Comparison of ENCODE assay signal across 8 mouse cellular contexts in the genomic region with DNA sequence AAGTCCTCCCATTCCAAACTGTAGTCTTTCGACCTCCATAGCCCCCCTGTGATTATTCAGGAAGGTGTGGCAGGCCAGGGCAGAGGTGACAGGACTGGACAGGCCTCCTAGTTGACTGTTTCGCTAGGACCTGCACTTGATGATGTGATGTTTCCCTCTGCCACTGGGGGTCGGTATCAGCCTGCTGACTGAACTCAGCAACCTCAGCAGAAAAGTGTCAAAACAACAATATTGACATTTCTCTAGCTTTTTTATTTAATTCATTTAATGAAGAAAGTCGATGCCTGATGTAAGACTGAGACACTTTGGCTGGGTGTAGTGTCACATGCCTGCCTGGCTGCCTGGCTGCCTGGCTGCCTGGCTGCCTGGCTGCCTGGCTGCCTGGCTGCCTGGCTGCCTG. TPM values are rescaled to one million over a fixed set of nuclear protein-coding genes. Genes with fewer than 3 reads are reported as not detected.
DNase-seq lines count a peak whose midpoint lies in the region; ATAC-seq and TF ChIP-seq lines count a peak whose summit lies in the region.

No protein-coding gene starts in this region.

- H3K27ac ChIP-seq in kidney, adult 2 months (ENCODE audit: insufficient read depth, low read depth, low read length): no peak overlapping the region
- H3K27ac ChIP-seq in kidney, embryonic 15.5 days: no peak overlapping the region
- H3K27ac ChIP-seq in stomach, postnatal 0 days (replicated peaks): no peak overlapping the region

- no peak for TF ChIP-seq EP300 in stomach, postnatal 0 days (optimal IDR thresholded peaks at IDR 0.05)

- H3K36me3 ChIP-seq in kidney, adult 2 months (ENCODE audit: control insufficient read depth, insufficient read depth, low read length): no peaks in the 10 kb centered on the region
- no peaks in the 10 kb centered on the region for H3K36me3 ChIP-seq in kidney, embryonic 15.5 days
- no peaks in the 10 kb centered on the region for H3K36me3 ChIP-seq in stomach, postnatal 0 days (ENCODE audit: control insufficient read depth, insufficient read depth, low read length)

- DNase-seq in kidney, adult 2 months: peak; percentile 31
- peak; percentile 9 for DNase-seq in ZHBTc4 (ENCODE audit: low read depth, low spot score)
- DNase-seq in embryo, embryonic 9.5 days (ENCODE audit: extremely low spot score): peak; percentile 32
- peak; percentile 47 for DNase-seq in kidney, postnatal 14 days
- DNase-seq in stomach, postnatal 0 days (ENCODE audit: low spot score): peak; percentile 20
- no peak for DNase-seq in urinary bladder, postnatal 25 days (ENCODE audit: low spot score)

- TF ChIP-seq POLR2A in kidney, adult 2 months (IDR thresholded peaks at IDR 0.05; ENCODE audit: low read depth, low read length): no peak

- ATAC-seq in kidney, embryonic 15.5 days (replicated peaks; ENCODE audit: low FRiP score): no peak
- ATAC-seq in megakaryocyte-erythroid progenitor cell, adult 5-6 weeks (replicated peaks; ENCODE audit: low FRiP score, low TSS enrichment, poor library complexity, severe bottlenecking): 0 out of 2 replicates have a peak, but pooled peaks have one; percentile 57
- ATAC-seq in stomach, postnatal 0 days (ENCODE audit: low FRiP score, low TSS enrichment): 0 out of 2 replicates have a peak, but pooled peaks have one; percentile 45

- H3K9me3 ChIP-seq in kidney, embryonic 15.5 days (replicated peaks): no peaks in the 10 kb centered on the region
- H3K9me3 ChIP-seq in stomach, postnatal 0 days (ENCODE audit: control insufficient read depth, low read length): no peaks in the 10 kb centered on the region

- H3K4me2 ChIP-seq in kidney, embryonic 15.5 days: no peak overlapping the region
- H3K4me2 ChIP-seq in stomach, postnatal 0 days (replicated peaks; ENCODE audit: low read depth): no peak overlapping the region

- H3K27me3 ChIP-seq in kidney, adult 2 months (replicated peaks; ENCODE audit: control insufficient read depth, insufficient read depth, low read length): no peaks in the 10 kb centered on the region
- no peaks in the 10 kb centered on the region for H3K27me3 ChIP-seq in kidney, embryonic 15.5 days
- no peaks in the 10 kb centered on the region for H3K27me3 ChIP-seq in stomach, postnatal 0 days (ENCODE audit: control insufficient read depth, insufficient read depth, low read length)

- no peaks in the 10 kb centered on the region for H3K4me1 ChIP-seq in kidney, adult 2 months (ENCODE audit: control insufficient read depth, insufficient read depth, low read length)
- no peaks in the 10 kb centered on the region for H3K4me1 ChIP-seq in kidney, embryonic 15.5 days
- H3K4me1 ChIP-seq in stomach, postnatal 0 days (replicated peaks; ENCODE audit: control insufficient read depth, insufficient read depth): no peaks in the 10 kb centered on the region

- TF ChIP-seq CTCF in kidney, adult 2 months (conservative IDR thresholded peaks at IDR 0.05; ENCODE audit: insufficient read depth, insufficient read length, low read depth, low read length): peak; percentile 77
- peak; percentile 82 for TF ChIP-seq CTCF in stomach, postnatal 0 days (IDR thresholded peaks at IDR 0.05; ENCODE audit: low read depth)

- no peak overlapping the region for H3K9ac ChIP-seq in kidney, embryonic 15.5 days
- no peak overlapping the region for H3K9ac ChIP-seq in stomach, postnatal 0 days (ENCODE audit: low read length)

- H3K4me3 ChIP-seq in kidney, adult 2 months (ENCODE audit: insufficient read depth, low read depth, low read length): no peak overlapping the region
- no peak overlapping the region for H3K4me3 ChIP-seq in kidney, embryonic 15.5 days (replicated peaks)
- H3K4me3 ChIP-seq in stomach, postnatal 0 days (ENCODE audit: low read depth, low read length): no peak overlapping the region

- WGBS in kidney, adult 2 months: 15% methylated on average over 4 of the region's 4 CpGs
- 14% methylated on average over 4 of the region's 4 CpGs for WGBS in kidney, embryonic 15.5 days
- 21% methylated on average over 4 of the region's 4 CpGs for WGBS in stomach, postnatal 0 days

RNA-seq across cellular contexts. Expression of a gene that starts 22.2 kb away (rescaled TPM):
- polyA plus RNA-seq in kidney, adult 2 months (2012; rRNA removed): 4.1 and 4.6 TPM in 2 replicates
- polyA plus RNA-seq in kidney, embryonic 15.5 days (2015; fragmentation: Nextera tagmentation; extraction: Ambion mirVana): 17.5 TPM in 2 replicates
- total RNA-seq in megakaryocyte-erythroid progenitor cell, adult 5-6 weeks (2014; fragmentation: Nextera tagmentation): 2.4 and 3.4 TPM in 2 replicates
- total RNA-seq in megakaryocyte-erythroid progenitor cell, adult 5-6 weeks (2017): 3.7 and 4.7 TPM in 2 replicates
- 5.1 and 5.6 TPM in 2 replicates for polyA plus RNA-seq in stomach, postnatal 0 days (2015; fragmentation: Nextera tagmentation; extraction: Ambion mirVana)

RNA-seq across cellular contexts. Expression of a gene that starts 54.5 kb away (rescaled TPM):
- polyA plus RNA-seq in kidney, adult 2 months (2012; rRNA removed): 1.8 TPM in 2 replicates
- polyA plus RNA-seq in kidney, embryonic 15.5 days (2015; fragmentation: Nextera tagmentation; extraction: Ambion mirVana): 8.6 and 9.9 TPM in 2 replicates
- total RNA-seq in megakaryocyte-erythroid progenitor cell, adult 5-6 weeks (2014; fragmentation: Nextera tagmentation): not detected in 2 replicates
- total RNA-seq in megakaryocyte-erythroid progenitor cell, adult 5-6 weeks (2017): not detected in 2 replicates
- polyA plus RNA-seq in stomach, postnatal 0 days (2015; fragmentation: Nextera tagmentation; extraction: Ambion mirVana): 2.0 and 2.1 TPM in 2 replicates
